In genomic region chr9:8017253-8017913, GRCm38 (mm10) we compare ENCODE assay signal across 7 mouse cellular contexts. TPM values are rescaled to one million over a fixed set of nuclear protein-coding genes. Genes with fewer than 3 reads are reported as not detected.
DNase-seq lines count a peak whose midpoint lies in the region; ATAC-seq lines count a peak whose summit lies in the region.

No protein-coding gene starts in this region.

- no peaks in the 10 kb centered on the region for H3K4me1 ChIP-seq in kidney, embryonic 15.5 days

- no peaks in the 10 kb centered on the region for H3K27me3 ChIP-seq in kidney, embryonic 15.5 days

- H3K36me3 ChIP-seq in kidney, embryonic 15.5 days: no peaks in the 10 kb centered on the region

- 42% methylated on average over 19 of the region's 20 CpGs for WGBS in kidney, embryonic 15.5 days

- no peak for DNase-seq in kidney, postnatal 36 days
- peak; percentile 32 to 46 for DNase-seq in CD8-positive naive resting alpha-beta T cell, adult 2 months (ENCODE audit: low read depth in 2 of 2, low spot score in 2 of 2)
- peak; percentile 10 for DNase-seq in adrenal gland, postnatal 14 days
- DNase-seq in lung, postnatal 4 days: peak; percentile 24 to 34
- DNase-seq in thymus, postnatal 25 days: peak; percentile 47
- DNase-seq in urinary bladder, adult 18-20 months (ENCODE audit: low spot score in 2 of 2): no peak

- no peaks in the 10 kb centered on the region for H3K9me3 ChIP-seq in kidney, embryonic 15.5 days (replicated peaks)

- H3K4me2 ChIP-seq in kidney, embryonic 15.5 days: no peak overlapping the region

- 0 out of 2 replicates have a peak, but pooled peaks have one; percentile 41 for ATAC-seq in kidney, embryonic 15.5 days (replicated peaks; ENCODE audit: low FRiP score)

- H3K27ac ChIP-seq in kidney, embryonic 15.5 days: no peak overlapping the region

- H3K4me3 ChIP-seq in kidney, embryonic 15.5 days (replicated peaks): no peak overlapping the region

- no peak overlapping the region for H3K9ac ChIP-seq in kidney, embryonic 15.5 days

RNA-seq across cellular contexts. Expression of gene Yap1, which starts 13.0 kb away (rescaled TPM):
- 38.0 and 40.0 TPM in 2 replicates for polyA plus RNA-seq in kidney, embryonic 15.5 days (2015; fragmentation: Nextera tagmentation; extraction: Ambion mirVana)
- 67.1 and 67.4 TPM in 2 replicates for total RNA-seq in adrenal gland, postnatal 14 days (2021)

RNA-seq across cellular contexts. Expression of gene Cfap300, which starts 25.2 kb away (rescaled TPM):
- 11.2 and 12.0 TPM in 2 replicates for polyA plus RNA-seq in kidney, embryonic 15.5 days (2015; fragmentation: Nextera tagmentation; extraction: Ambion mirVana)
- 4.3 and 4.9 TPM in 2 replicates for total RNA-seq in adrenal gland, postnatal 14 days (2021)

Comparison
In these comparisons a context has a peak if more than half of its experiments do, and no peak if none do; other contexts are left out.
1. DNase-seq: peak in CD8-positive naive resting alpha-beta T cell, adult 2 months (2 of 2), adrenal gland, postnatal 14 days (single experiment), lung, postnatal 4 days (2 of 2) and thymus, postnatal 25 days (single experiment); none in kidney, postnatal 36 days (0 of 2) and urinary bladder, adult 18-20 months (0 of 2).